Mouse (Mus musculus): Measurements from ENCODE around the gene Zmpste24. TPM values are rescaled to one million over a fixed set of nuclear protein-coding genes. Genes with fewer than 3 reads are reported as not detected.

Gene Zmpste24
- 10 to 100 TPM; 48.6 to 59.0 TPM for polyA plus RNA-seq (2017; shearing (Covaris generic))

DNA sequence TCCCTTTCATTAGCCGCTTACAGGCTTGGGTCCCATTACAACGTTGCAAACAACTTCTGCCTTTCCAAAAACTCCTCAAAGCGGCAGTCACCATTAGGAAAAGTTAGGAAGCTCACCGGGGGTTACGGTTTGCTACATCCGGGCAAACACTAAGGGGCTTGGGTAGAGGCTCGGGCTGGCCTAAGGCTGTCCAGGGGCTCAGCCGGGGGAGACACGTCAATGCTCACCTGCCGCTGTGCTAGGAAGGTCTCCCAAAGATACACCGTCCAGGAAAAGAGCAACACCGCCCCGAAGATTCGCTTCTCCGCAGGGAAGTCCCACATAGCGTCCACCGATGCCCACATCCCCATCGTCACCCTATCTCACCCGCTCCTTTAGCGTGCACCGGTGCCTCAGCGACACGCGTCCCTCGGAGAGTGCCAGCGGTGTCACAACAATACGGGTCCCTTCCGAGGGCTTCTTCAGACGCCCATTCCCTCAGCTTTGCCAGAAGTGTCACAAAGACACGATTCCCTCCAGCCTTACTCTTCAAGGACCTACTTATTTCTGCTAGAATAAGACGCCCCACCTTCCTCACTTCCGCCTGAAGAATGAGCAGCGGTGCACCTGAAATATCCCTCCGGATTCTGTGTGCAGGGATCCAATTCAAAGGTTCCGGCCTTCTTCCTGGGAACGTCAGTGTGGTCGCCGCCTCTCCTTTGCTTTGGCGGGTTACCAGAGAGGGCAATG, at the start of gene Zmpste24:
Gene Zmpste24, minus strand, starts transcription at position 592 of the 729 bp plus-strand sequence.

DNA sequence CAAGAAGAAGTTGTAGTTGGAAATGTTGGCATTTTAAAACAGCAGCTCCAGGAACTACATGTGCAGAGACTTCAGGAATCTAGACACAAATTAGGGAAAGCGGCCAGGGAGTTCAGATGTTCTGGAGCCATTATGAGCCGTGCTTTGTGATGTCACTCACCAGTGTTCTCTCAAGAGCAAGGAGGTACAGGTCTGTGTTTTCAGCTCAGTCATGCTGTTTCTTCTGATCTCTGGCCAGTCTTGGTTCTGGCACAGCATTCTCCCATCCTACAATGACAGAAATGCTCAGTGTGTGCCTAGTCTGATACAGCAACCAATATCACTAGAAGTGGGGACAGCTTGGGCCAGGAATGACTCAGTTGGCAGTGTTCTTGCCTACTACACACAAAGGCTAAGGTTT, 11.1 kb upstream of the Zmpste24 start, which contains the start of gene Tmco2:
Gene Tmco2, minus strand, starts transcription at position 101 of the 400 bp plus-strand sequence.

DNA sequence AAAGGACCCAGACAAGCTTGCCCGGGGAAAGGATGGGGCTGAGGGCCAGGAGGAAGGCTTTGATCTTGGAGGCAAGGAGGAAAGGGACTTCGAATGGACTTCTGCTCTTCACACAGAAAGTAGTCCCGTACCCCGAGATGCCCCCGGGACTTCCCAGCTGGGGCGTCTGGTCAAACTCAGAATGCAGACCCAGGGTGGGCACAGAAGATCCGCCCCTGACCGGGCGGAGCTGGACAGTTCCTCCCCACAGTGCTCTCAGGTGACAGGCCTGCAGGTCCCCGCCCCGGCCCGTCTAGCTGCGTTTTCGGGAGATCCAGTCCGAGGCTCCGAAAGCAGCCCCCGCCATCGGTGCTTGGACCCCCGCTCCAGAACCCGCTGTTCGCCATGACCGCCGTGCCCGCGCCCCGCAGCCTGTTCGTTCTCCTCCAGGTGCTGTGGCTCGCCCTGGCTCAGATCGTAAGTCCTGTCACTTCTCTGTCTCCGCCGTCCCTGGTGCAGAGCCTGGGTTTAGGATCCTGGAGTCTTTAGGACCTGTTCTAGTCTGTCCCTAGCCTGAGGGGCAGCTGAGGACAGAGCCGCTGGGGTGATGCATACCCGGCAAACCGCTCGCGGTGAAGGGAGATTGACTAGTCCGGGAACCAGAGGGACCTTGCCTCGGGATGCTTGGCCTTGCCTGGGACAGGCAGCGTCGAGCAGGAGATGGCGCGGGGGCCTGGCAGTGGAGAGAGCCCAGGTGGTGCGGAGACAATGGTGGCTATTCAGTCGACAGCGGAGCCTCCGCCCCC, 58.5 kb downstream of the Zmpste24 start, which contains the start of gene Col9a2:
Gene Col9a2, plus strand, starts transcription at position 55 of the 785 bp plus-strand sequence.

GRCm38 (mm10) chr4:121016928-121017657, 80.9 kb downstream of the Zmpste24 start, which contains the start of gene Smap2:
Gene Smap2 (minus strand): TSS chr4:121017247.

Other genes starting within 250 kb of the Zmpste24 start
- gene Rims3, start 243.4 kb downstream of the Zmpste24 start, polyA plus RNA-seq (2017; shearing (Covaris generic)) = 1 to 10 TPM; 2.0 to 4.2 TPM
- gene Exo5, start 173.2 kb downstream of the Zmpste24 start, polyA plus RNA-seq (2017; shearing (Covaris generic)) = 10 to 100 TPM; 29.9 to 39.1 TPM
- 1 to 10 TPM; 3.2 to 4.7 TPM for gene Zfp69, start 146.5 kb downstream of the Zmpste24 start, polyA plus RNA-seq (2017; shearing (Covaris generic))
- gene Smap2, start 81.0 kb downstream of the Zmpste24 start, polyA plus RNA-seq (2017; shearing (Covaris generic)) = 10 to 100 TPM; 60.6 to 82.5 TPM
- gene Col9a2, start 58.9 kb downstream of the Zmpste24 start, polyA plus RNA-seq (2017; shearing (Covaris generic)) = under 1 TPM; 0.12 to 0.20 TPM
- not detected for gene Tmco2, start 11.0 kb upstream of the Zmpste24 start, polyA plus RNA-seq (2017; shearing (Covaris generic))
- gene Rlf, start 116.8 kb upstream of the Zmpste24 start, polyA plus RNA-seq (2017; shearing (Covaris generic)) = 10 to 100 TPM; 35.4 to 44.6 TPM
- gene Gm12888, start 226.7 kb upstream of the Zmpste24 start, polyA plus RNA-seq (2017; shearing (Covaris generic)) = under 1 TPM in 1 of 2 experiments, not detected in 1; 0.64 TPM

All from inflammation-experienced regulatory T-cells (primary cell).